Mouse (Mus musculus): ENCODE results near the gene Rbfox3.
A peak's percentile ranks its signal among the peaks of the same experiment; 100 is the strongest.

DNA sequence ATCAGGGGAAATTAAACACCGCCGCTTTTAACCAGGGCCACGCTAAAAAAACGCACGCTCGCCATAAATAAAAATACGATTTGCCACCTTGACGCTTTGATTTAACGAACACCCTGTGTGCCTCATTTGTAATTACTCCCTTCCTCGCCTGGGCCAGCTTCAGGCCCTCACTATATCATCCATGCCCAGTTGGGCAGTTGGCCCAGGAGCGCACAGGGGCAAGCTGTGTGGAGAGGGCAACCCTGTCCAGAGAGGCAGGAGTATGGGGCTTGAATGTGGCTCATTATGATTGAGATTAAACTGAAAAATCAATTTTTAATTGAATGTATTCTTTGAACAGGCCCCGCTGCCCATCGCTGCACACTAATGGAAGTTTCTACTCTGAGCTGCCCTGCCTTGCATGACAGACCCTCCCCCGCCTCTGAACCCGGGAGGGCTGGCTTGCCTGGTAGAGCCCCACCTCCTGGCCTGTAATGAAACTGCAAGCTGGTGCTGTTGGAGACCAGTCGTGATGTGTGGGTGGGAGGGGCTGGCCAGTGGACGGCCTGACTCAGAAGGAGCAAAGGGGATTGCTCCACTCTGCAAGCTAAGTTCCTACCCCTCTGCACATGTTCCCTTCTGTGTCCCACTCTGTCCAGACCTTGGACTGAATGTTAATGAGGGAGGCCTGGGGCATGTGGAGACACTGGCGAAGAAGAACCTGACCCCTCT is 376.9 kb downstream of the Rbfox3 start:
- TF ChIP-seq POLR2A (IDR thresholded peaks at IDR 0.05; ENCODE audit: low read depth, low read length) (no peak), CTCF (IDR thresholded peaks at IDR 0.05; ENCODE audit: extremely low read depth, insufficient read depth, insufficient read length, insufficient replicate concordance) (peak; percentile 12; the same call in 1 of the 2 replicates)
